Mouse (Mus musculus) mouse trophoblast stem cell (cell line): ENCODE measurements around the gene Olfr70.

ENCODE experiments used
- in situ Hi-C, 2 experiments: fragments of 300-500 bp; cut with MseI, MboI; formaldehyde crosslinking; loops; 2 replicates in 1 of 2; 3 replicates in 1 of 2; pipeline ENCODE4 v1.15.1; 2025

Olfr70 gene

DNA sequence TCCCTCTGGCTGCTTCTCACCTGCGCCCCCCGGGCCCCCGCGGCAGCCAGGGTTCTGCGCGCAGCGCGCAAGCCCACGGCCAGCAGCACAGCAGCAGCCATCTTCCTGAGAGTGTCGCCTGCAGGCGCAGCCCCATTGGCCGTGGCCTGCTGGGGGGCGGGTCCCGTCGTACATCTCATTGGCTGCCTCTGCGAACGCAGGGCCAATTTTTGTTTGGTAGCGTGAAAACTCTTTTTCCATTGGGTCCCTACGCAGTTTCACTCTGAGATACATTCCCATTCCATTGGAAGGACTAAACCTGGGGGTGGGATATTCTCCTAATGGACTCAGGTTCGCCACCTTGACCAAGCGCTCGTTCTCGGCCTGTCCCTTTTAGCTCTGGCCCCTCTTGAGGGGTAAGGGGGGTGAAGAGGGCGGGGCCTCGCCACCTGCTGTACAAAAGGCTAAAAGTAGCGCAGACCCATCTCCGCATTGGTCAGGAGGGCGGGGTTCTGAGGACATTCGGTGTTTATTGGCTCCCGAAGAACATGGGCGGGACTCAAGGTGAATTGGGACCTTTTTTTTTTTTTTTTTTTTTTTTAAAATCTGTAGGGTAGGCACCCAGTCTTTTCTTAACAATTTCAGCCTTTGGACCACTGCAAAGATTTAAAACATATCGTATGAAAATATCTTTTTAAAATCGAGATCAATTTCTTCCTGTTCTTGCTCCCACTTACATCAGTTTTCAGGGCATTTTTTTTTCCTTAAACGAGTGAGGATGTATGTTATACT, 44.1 kb downstream of the Olfr70 start, which contains the start of gene Hint2:
Hint2 (minus strand) TSS at position 128 of the 771 bp plus-strand sequence.
- in situ Hi-C loops = no loop called here

DNA sequence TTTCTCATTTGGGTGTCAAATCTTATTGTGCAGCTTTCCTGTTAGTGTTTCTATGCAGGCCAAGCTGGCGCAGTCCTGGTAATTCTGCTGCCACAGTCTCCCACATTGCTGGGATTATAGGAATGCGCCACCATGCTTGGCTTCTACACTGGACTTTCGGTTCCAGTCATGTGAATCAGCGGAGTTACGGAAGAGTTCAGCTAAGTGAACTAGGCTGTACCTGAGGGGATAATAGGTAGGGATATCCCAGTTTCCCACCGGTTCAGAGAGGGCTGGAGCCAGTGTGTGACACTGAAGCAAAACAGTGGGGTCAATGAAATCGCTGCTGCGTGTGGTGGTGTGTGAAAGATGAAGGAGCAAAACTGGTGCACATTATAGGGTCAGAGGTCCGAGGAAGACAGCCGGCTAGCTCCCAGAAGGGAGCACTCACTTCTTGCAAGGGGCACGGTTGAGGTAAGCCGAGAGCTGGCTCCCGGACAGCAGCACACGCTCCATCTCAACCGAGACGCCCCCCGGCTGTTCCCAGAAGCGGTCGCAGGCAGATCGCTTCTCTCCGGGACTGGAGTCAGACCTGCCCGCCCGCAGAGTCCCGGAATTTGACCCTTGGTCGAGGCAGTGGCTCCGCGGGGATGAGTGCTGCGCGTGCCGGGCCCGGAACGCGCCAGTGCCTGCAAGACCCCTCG, 44.8 kb downstream of the Olfr70 start:
- in situ Hi-C loops = no loop called here

DNA sequence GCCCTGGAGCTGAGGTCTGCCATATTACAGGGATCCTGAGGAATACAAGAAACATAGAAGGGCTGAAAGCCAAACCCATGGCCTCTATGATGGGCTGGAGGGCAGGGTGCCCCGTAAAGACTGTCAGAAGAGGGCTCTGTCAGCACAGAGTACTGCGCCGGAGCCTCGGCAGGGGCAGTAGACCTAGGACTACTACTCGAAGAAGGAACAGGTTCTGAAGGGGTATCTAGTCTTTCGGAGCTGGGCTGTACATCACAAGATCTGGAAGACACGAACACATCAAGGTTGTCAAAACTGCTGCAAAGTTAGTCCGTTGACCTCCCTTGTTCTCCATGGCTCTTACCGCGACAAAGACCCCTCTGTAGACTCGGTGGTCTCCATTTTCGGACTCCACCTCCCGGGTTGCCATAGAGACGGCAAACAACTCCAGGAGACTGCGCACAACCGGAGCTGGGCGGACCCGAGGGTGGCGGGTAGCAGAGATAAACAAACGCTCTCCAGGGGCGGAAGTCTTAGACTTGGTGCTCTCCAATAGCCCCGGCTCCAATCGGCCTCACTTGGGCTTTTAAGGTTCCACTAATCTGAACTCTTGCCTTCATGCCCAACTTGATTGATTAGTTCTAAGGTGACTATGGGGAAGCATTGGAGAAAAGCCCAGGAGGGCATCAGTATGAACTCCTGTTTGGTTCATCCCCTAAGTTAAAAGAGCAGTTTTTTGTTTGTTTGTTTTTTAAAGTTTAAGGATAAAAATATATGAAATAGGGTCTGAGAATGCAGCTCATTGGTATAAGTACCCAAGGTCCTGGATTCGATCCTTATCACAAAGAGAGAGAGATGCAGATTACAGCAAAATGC, 47.2 kb downstream of the Olfr70 start, which contains the start of gene Spag8:
Spag8 (minus strand) TSS at position 434 of the 855 bp plus-strand sequence.
- in situ Hi-C loops = no loop called here

DNA sequence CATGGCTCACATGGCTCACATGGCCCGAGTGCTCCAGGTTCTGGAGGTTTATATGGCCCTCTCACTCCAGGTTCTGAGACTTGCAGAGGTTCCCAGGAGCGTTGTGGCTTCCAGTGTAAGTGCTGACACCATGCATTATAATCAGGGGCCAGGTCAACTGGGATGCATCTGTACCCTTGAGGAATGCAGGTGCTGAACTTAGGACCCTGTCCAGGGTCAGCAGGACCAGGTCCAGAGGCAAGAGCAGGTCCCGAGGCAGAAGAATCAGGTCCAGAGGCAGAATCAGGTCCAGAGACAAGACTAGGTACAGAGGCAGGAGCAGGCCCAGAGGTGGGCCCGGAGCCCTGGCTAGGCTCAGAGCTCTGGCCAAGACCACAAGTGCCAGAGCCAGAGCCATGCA, 47.9 kb downstream of the Olfr70 start:
- in situ Hi-C loops = no loop called here

DNA sequence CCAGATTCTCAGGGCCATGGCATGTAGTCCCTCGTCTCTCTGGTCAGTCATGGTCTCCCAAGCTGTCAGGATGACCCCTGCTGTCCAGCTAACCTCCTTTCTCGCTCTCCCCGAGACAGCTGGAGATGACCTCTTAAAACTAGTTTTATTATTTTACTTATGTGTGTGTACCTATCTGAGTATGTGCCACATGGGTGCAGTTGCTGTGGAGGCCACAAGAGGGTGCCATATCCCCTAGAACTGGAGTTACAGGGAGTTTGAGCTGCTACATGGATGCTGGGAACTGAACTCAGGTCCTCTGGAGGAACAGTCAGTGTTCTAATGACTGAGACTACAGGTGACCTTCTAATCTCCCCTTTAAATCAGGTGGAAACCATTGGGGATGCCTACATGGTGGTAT, 50.8 kb downstream of the Olfr70 start:
- in situ Hi-C loops = no loop called here
